Mouse (Mus musculus) lung, postnatal 4 days (tissue): ENCODE measurements at regions not wholly inside any gene's neighbourhood (a gene's known extent, or its start where the extent isn't known, plus 50 kb on each side); places are given as distances from the start of the nearest gene placed in this dataset.

Experiments
- DNase-seq, 2 experiments: peaks; one replicate each; pipeline ENCODE4 v3.0.0; 2021

DNA sequence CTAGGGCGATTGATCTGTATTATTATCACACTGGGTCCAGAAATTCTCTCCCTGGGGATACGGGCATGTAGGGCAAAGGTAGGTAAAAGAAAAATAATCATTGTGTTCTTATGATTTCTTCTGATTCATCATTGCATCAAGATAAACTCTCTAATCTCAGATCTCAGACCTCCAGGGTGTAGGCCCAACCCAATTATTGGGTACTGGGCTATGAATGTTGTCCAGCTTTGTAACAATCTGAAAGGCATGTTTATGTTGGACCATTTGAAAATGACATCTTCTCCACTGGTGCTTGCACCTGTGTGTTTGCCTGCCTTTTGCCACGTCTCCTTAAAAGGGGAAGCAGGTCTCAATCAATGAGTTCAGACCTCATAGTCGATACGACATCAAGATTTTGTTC is 95.4 kb upstream of the Egr2 start:
- no peak for DNase-seq

DNA sequence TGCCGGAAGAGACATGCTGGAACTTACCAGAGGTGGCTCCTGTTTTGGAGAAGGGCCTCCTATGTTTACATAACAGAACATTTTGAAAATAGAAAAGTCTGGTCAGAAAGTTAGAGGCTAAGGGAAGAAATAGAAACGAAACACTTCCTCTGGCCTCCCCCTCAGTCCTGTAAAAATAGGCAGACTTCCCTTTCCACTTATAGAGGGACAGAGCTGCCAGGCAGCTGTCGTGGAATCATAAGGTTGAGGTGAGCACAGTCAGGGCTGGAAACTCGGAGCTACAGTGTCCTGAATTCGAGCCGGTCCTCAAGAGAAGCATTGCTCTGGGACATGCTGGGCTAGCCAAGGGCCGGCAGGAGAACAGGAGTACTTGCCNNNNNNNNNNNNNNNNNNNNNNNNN is 94.0 kb upstream of the Egr2 start:
- no peak for DNase-seq

DNA sequence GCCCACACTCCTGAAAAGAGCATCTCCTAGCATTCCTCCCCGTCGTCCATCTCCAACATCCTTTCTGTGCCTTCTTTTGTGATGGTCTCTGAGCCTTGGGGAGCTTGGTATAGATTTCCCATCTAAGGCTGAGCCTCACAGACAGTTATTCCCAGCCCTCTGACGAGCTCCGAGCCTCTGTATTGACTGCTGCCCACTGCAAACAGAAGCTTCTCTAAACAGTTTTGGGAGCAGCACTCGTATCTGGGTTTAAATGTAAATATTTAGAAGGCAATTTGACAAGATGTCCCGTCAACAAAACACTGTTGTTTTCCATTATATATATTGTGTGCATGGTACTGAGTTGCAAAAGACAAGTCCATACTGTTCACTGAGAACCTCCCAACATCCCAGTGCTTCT is 86.4 kb upstream of the Egr2 start:
- no peak for DNase-seq

GRCm38 (mm10) chr10:67454149-67454548 is 81.1 kb upstream of the Egr2 start:
- DNase-seq = no peak

DNA sequence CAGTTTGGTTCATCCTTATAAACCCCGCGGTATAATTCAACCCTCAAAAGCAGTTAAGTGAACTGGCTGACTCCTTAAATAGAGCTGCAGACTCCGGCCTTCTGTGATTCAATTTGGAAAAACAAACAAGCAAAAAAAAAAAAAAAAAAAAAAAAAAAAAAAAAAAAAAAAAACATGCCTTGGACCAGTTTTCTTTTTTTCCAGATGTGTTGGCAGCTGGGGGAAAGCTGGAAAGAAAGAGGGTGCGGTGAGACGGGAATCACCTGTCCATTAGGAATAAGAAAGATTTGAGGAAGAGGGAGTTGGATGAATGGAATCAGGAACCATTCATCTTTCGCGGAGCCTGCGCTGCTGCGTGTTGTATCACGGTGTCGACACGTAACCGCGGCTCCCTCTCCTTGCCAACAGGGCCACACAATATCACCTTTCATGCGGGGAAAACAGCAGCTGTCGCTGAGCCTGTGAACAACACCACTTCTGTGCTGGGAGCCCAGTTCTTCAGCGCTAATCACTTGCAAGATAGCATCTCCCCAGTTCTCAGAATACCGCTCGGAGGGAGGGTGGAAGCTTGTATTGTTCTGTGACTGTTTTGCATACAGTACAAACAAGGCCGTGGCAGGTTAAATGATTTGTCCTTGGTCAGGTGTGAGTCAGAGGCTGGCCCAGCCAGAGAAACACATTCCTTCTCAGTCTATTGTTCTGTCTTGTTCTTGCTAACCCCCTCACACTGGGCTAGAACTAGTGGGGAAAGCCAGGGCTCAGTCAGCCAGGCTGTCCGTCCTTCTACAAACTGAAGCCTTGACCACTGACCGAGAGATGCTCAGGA is 76.6 kb upstream of the Egr2 start:
- DNase-seq = no peak

DNA sequence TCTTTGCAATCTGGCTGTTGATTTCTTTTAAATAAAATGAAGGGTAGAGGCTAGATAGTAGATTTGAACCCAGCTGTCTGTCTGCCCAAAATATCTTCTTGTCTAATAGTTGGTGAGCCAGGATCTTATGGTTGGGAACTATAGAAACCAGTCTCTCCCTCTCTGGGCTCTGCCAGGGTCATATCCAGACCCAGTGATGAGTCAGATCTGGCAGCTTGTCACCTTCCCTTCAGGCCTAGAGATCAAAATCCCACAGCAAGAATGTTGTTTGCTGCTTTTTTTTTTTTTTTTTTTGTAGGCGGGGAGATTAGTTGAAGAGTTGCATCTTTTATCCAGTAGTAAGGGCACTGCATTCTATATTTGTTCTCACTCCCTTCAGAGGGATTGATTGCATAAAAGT is 74.0 kb upstream of the Egr2 start:
- DNase-seq = no peak

DNA sequence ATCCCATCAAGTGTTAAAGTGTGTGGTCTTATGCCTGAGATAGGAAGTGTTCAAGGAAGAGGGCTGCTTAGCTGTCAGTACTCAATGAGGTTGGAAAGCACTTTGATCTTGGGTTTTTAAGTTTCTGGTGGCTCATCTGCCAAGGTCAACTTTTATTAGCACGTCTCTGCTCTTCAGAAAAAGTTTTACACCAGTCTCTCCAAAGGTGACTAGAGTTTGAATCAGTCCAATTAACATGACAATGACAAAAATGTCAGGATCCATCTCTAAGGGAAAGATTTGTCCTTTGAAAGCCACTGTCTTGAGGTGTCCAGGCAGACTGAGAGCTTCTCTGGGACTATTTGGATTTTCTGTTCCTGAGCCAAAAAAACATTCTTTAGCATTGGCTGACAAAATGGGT is 73.4 kb upstream of the Egr2 start:
- DNase-seq = no peak

- no peak for DNase-seq
Observed at GRCm38 (mm10) chr10:67468724-67469123, 66.6 kb upstream of the Egr2 start.

DNA sequence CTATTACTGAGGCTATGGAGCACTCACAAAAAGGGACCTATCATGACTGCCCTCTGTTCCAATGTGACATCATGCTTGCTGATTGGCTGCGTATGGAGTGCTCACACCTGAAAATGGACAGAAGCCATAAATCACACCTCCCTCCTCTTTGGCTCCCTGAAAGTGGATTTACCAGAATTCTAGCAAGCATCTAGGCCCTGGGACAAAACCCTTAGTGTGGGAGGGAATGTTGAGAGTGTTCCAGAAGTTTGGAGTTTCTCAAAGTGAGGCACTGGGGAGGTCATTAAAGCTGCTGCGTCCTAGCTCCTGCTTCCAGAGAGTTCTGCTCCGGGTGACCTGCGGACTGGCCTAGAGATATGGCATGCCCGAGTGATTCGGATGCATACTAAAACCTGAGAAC is 62.3 kb upstream of the Egr2 start:
- no peak for DNase-seq

DNA sequence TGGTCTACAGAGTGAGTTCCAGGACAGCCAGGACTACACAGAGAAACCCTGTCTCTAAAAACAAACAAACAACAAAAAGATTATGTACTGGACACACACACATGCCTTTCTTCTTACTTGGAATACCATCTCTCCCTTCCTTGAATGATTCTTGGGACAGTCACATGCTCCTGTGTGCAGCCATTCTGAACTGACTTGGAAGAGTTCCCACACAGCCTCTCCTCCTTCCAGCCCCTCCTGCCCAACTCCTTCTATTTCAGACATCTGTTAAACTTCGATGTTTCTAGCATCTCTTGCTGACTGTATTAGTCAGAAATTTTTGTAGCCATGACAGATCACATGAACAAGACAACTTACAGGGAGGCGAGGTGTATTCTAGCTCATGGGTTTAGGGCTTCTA is 60.9 kb upstream of the Egr2 start:
- DNase-seq = no peak

- no peak for DNase-seq
Observed at GRCm38 (mm10) chr10:67482268-67482667, 53.0 kb upstream of the Egr2 start.

DNA sequence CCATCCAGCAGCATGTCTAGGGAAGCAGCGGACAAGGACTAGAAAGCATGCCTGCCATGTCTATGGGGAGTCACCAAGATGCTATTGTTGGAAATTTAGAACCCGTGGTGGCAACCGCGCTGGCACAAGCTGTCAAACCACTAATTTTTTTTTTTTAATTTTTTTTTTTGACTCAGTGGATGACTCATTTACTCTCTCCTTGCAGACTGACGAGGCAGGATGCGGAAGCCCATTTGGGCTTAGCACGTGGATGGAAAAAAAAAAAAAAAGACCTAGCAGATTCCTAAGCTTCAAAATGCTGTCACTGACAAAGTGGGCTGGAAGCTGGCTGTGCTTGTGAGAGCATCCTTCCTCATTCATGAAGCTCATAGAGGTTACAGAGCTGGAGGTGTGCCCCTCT is 51.9 kb upstream of the Egr2 start:
- DNase-seq = no peak

DNA sequence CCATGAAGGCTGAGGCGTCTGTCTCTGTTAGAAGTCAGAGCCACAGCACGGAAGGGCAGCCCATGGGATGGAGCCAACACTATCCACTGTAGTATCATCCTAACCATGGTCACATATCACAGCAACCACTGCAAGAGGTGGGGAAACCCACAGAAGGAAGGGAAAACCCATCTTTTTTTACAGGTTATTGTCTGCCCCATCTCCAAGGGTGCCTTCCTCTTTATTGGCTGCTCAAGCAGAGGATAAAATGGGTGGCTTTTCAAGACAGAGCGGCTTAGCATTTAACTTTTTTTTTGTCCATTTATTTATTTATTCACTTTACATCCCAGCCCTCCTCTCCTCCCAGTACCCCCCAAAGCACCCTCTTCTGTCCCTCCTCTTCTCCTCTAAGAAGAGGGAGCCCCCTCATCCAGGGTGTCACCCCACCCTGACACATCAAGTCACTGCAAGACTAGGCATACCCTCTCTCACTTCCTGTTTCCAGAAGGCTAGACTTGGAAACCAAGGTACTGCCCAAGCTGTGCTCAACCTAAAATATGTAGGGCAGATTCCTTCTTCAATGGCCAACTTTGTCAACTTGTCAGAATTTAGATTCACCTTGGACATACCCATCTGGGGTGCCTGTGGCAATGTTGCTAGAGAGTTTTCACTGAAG is 51.1 kb upstream of the Egr2 start:
- no peak for DNase-seq
